Mouse (Mus musculus): Measurements from ENCODE around the gene B3gnt9.

DNA sequence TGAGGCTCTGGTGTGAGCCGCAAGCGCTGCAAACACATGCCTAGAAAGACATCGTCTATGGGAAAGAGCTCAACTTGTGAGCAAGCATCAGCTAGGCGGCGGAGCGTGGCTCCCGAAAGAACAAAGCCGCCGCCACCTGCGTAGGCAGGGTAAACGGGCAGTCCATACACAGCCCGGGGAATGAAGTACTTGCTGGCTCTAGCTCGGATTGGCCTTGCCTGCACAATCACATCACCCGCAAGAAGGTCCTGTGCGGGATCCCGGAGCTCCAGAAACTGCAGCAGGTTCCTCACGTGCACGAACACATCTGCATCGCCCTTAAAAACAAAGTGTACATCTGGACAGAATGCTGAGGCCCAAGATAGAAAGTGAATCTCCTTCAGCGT, 1.2 kb downstream of the B3gnt9 start:
- TF ChIP-seq CTCF (IDR thresholded peaks at IDR 0.05; ENCODE audit: low read depth, low read length) (no peak), POLR2A (IDR thresholded peaks at IDR 0.05; ENCODE audit: insufficient read depth, low read length) (no peak), EP300 (IDR thresholded peaks at IDR 0.05; ENCODE audit: insufficient read depth, low read depth, low read length) (no peak)

Data from ES-Bruce4 (cell line).